Mouse (Mus musculus) forebrain, embryonic 12.5 days (tissue): ENCODE measurements at regions not wholly inside any gene's neighbourhood (a gene's known extent, or its start where the extent isn't known, plus 50 kb on each side); places are given as distances from the start of the nearest gene placed in this dataset.
A peak's percentile ranks its signal among the peaks of the same experiment; 100 is the strongest.

Source experiments
- ATAC-seq: fragments of 200-750 bp; cut with Nextera tagmentation; 2 replicates; pipeline ENCODE4 v1.8.0; 2017; ENCODE audit warnings: moderate TSS enrichment; ENCODE audit not compliant: low FRiP score
- H3K27ac ChIP-seq: fragments of 300-500 bp; sonication (generic); 2 replicates; pipeline ENCODE4 v1.5.1; 2016; ENCODE audit warnings: mild to moderate bottlenecking
- H3K27me3 ChIP-seq: fragments of 300-500 bp; sonication (generic); 2 replicates; pipeline ENCODE4 v1.6.1; 2016; ENCODE audit warnings: mild to moderate bottlenecking
- H3K36me3 ChIP-seq: fragments of 300-500 bp; sonication (generic); replicated peaks from 2 replicates; pipeline ENCODE4 v1.6.1; 2016; ENCODE audit warnings: mild to moderate bottlenecking
- H3K4me1 ChIP-seq: fragments of 300-500 bp; sonication (generic); 2 replicates; pipeline ENCODE4 v1.6.1; 2016
- H3K4me2 ChIP-seq: fragments of 300-500 bp; sonication (generic); 2 replicates; pipeline ENCODE4 v1.6.1; 2016; ENCODE audit warnings: mild to moderate bottlenecking, moderate library complexity
- H3K4me3 ChIP-seq: fragments of 300-500 bp; sonication (generic); replicated peaks from 2 replicates; pipeline ENCODE4 v1.5.1; 2016; ENCODE audit warnings: mild to moderate bottlenecking
- H3K9ac ChIP-seq: fragments of 300-500 bp; sonication (generic); 2 replicates; pipeline ENCODE4 v1.6.1; 2016; ENCODE audit warnings: mild to moderate bottlenecking
- H3K9me3 ChIP-seq: fragments of 300-500 bp; sonication (generic); 2 replicates; pipeline ENCODE4 v1.6.1; 2016
- WGBS: fragments of 180-500 bp; shearing (Covaris S2); methylation state at CpG from one replicate; pipeline ENCODE4 v1.1.7; 2016; 5-methylcytosine and 5-hydroxymethylcytosine counted together

GRCm38 (mm10) chr14:114912271-114912670, 179.7 kb upstream of the Gpc5 start:
- Histone ChIP-seq H3K27me3 (no peaks in the 10 kb centered on the region), H3K4me1 (no peaks in the 10 kb centered on the region), H3K4me3 (no peak overlapping the region), H3K9ac (no peak overlapping the region), H3K36me3 (no peaks in the 10 kb centered on the region), H3K4me2 (no peak overlapping the region), H3K9me3 (no peaks in the 10 kb centered on the region), H3K27ac (no peak overlapping the region)
- no peak for ATAC-seq
- WGBS: 78% methylated on average over 7 of the region's 7 CpGs

GRCm38 (mm10) chr14:114913238-114913637, 178.8 kb upstream of the Gpc5 start:
- H3K9me3 ChIP-seq: no peaks in the 10 kb centered on the region
- H3K27ac ChIP-seq: no peak overlapping the region
- WGBS: 53% methylated on average over 5 of the region's 5 CpGs
- no peak overlapping the region for H3K9ac ChIP-seq
- no peaks in the 10 kb centered on the region for H3K4me1 ChIP-seq
- no peak overlapping the region for H3K4me3 ChIP-seq
- no peaks in the 10 kb centered on the region for H3K36me3 ChIP-seq
- no peak for ATAC-seq
- H3K4me2 ChIP-seq: no peak overlapping the region
- H3K27me3 ChIP-seq: no peaks in the 10 kb centered on the region

- Histone ChIP-seq H3K4me2 (no peak overlapping the region), H3K27me3 (no peaks in the 10 kb centered on the region), H3K36me3 (no peaks in the 10 kb centered on the region), H3K27ac (no peak overlapping the region), H3K9ac (no peak overlapping the region), H3K9me3 (no peaks in the 10 kb centered on the region), H3K4me3 (no peak overlapping the region), H3K4me1 (peaks cover 6% of the 10 kb centered on the region; the same call in 1 of the 2 replicates)
- 79% methylated on average over 6 of the region's 6 CpGs for WGBS
- no peak for ATAC-seq
Measured at GRCm38 (mm10) chr14:114945744-114946143, 146.3 kb upstream of the Gpc5 start.

- H3K4me3 ChIP-seq: no peak overlapping the region
- no peaks in the 10 kb centered on the region for H3K27me3 ChIP-seq
- no peaks in the 10 kb centered on the region for H3K36me3 ChIP-seq
- peaks cover 6% of the 10 kb centered on the region; the same call in 1 of the 2 replicates for H3K4me1 ChIP-seq
- WGBS: 74% methylated on average over 7 of the region's 7 CpGs
- no peak for ATAC-seq
- no peak overlapping the region for H3K27ac ChIP-seq
- H3K9ac ChIP-seq: no peak overlapping the region
- no peak overlapping the region for H3K4me2 ChIP-seq
- no peaks in the 10 kb centered on the region for H3K9me3 ChIP-seq
Measured at GRCm38 (mm10) chr14:114946321-114946720, 145.7 kb upstream of the Gpc5 start.

GRCm38 (mm10) chr14:114948341-114949155, 143.5 kb upstream of the Gpc5 start:
- no peaks in the 10 kb centered on the region for H3K36me3 ChIP-seq
- H3K9ac ChIP-seq: no peak overlapping the region
- peak; percentile 51; the same call in 1 of the 2 replicates for ATAC-seq
- H3K27ac ChIP-seq: peak overlapping the region; percentile 32; the same call in 1 of the 2 replicates
- H3K4me1 ChIP-seq: peaks cover 21% of the 10 kb centered on the region
- no peak overlapping the region for H3K4me3 ChIP-seq
- 46% methylated on average over 21 of the region's 21 CpGs for WGBS
- H3K4me2 ChIP-seq: peak overlapping the region; percentile 24
- H3K9me3 ChIP-seq: no peaks in the 10 kb centered on the region
- 0 out of 2 replicates have a peak, but pooled peaks cover 6% of the 10 kb centered on the region for H3K27me3 ChIP-seq

- Histone ChIP-seq H3K9me3 (no peaks in the 10 kb centered on the region), H3K4me1 (peaks cover 21% of the 10 kb centered on the region), H3K4me3 (no peak overlapping the region), H3K36me3 (no peaks in the 10 kb centered on the region), H3K27me3 (0 out of 2 replicates have a peak, but pooled peaks cover 6% of the 10 kb centered on the region), H3K4me2 (peak overlapping the region; percentile 24; the same call in 1 of the 2 replicates), H3K9ac (no peak overlapping the region), H3K27ac (no peak overlapping the region)
- WGBS: 70% methylated on average over 5 of the region's 5 CpGs
- ATAC-seq: no peak
Measured at GRCm38 (mm10) chr14:114949156-114949496, 142.9 kb upstream of the Gpc5 start.

GRCm38 (mm10) chr14:114952280-114952679, 139.7 kb upstream of the Gpc5 start:
- H3K9me3 ChIP-seq: no peaks in the 10 kb centered on the region
- H3K27me3 ChIP-seq: 0 out of 2 replicates have a peak, but pooled peaks cover 6% of the 10 kb centered on the region
- H3K4me1 ChIP-seq: peaks cover 21% of the 10 kb centered on the region
- no peak overlapping the region for H3K27ac ChIP-seq
- no peak overlapping the region for H3K4me2 ChIP-seq
- 3% methylated on average over 5 of the region's 5 CpGs for WGBS
- no peak overlapping the region for H3K9ac ChIP-seq
- H3K4me3 ChIP-seq: no peak overlapping the region
- H3K36me3 ChIP-seq: no peaks in the 10 kb centered on the region
- ATAC-seq: no peak

- Histone ChIP-seq H3K27me3 (0 out of 2 replicates have a peak, but pooled peaks cover 6% of the 10 kb centered on the region), H3K4me3 (no peak overlapping the region), H3K9ac (no peak overlapping the region), H3K4me2 (no peak overlapping the region), H3K36me3 (no peaks in the 10 kb centered on the region), H3K27ac (no peak overlapping the region), H3K4me1 (peaks cover 21% of the 10 kb centered on the region), H3K9me3 (no peaks in the 10 kb centered on the region)
- 42% methylated on average over 4 of the region's 4 CpGs for WGBS
- ATAC-seq: no peak
Measured at GRCm38 (mm10) chr14:114953070-114953665, 138.8 kb upstream of the Gpc5 start.

- 19% methylated on average over 4 of the region's 4 CpGs for WGBS
- no peak for ATAC-seq
- Histone ChIP-seq H3K36me3 (no peaks in the 10 kb centered on the region), H3K9me3 (no peaks in the 10 kb centered on the region), H3K27me3 (0 out of 2 replicates have a peak, but pooled peaks cover 6% of the 10 kb centered on the region), H3K27ac (no peak overlapping the region), H3K4me1 (peaks cover 15% of the 10 kb centered on the region), H3K9ac (no peak overlapping the region), H3K4me2 (no peak overlapping the region), H3K4me3 (no peak overlapping the region)
Measured at GRCm38 (mm10) chr14:114954287-114954686, 137.7 kb upstream of the Gpc5 start.

GRCm38 (mm10) chr14:114955572-114955971, 136.4 kb upstream of the Gpc5 start:
- no peak overlapping the region for H3K27ac ChIP-seq
- WGBS: 43% methylated on average over 2 of the region's 2 CpGs
- no peak overlapping the region for H3K9ac ChIP-seq
- no peak overlapping the region for H3K4me2 ChIP-seq
- ATAC-seq: no peak
- peaks cover 15% of the 10 kb centered on the region for H3K4me1 ChIP-seq
- peaks cover 10% of the 10 kb centered on the region; the same call in 1 of the 2 replicates for H3K27me3 ChIP-seq
- H3K36me3 ChIP-seq: no peaks in the 10 kb centered on the region
- H3K4me3 ChIP-seq: no peak overlapping the region
- H3K9me3 ChIP-seq: no peaks in the 10 kb centered on the region

GRCm38 (mm10) chr14:114960273-114960672, 131.7 kb upstream of the Gpc5 start:
- Histone ChIP-seq H3K27ac (no peak overlapping the region), H3K36me3 (no peaks in the 10 kb centered on the region), H3K27me3 (peaks cover 4% of the 10 kb centered on the region; the same call in 1 of the 2 replicates), H3K9me3 (no peaks in the 10 kb centered on the region), H3K4me3 (no peak overlapping the region), H3K9ac (no peak overlapping the region), H3K4me2 (no peak overlapping the region), H3K4me1 (no peaks in the 10 kb centered on the region)
- ATAC-seq: peak; percentile 39
- 7% methylated on average over 5 of the region's 5 CpGs for WGBS

- ATAC-seq: no peak
- no peaks in the 10 kb centered on the region for H3K4me1 ChIP-seq
- no peak overlapping the region for H3K4me3 ChIP-seq
- 63% methylated on average over 3 of the region's 3 CpGs for WGBS
- H3K36me3 ChIP-seq: no peaks in the 10 kb centered on the region
- no peak overlapping the region for H3K27ac ChIP-seq
- no peaks in the 10 kb centered on the region for H3K27me3 ChIP-seq
- no peak overlapping the region for H3K4me2 ChIP-seq
- no peaks in the 10 kb centered on the region for H3K9me3 ChIP-seq
- no peak overlapping the region for H3K9ac ChIP-seq
Measured at GRCm38 (mm10) chr14:114965941-114966340, 126.1 kb upstream of the Gpc5 start.
